Mouse (Mus musculus) urinary bladder, adult 18-20 months (tissue): Measurements from ENCODE around the gene Yars.
A peak's percentile ranks its signal among the peaks of the same experiment; 100 is the strongest.

Experiments
- DNase-seq, 2 experiments: peaks; one replicate each; pipeline ENCODE4 v3.0.0; 2022; ENCODE audit warnings: low spot score in 2 of 2, mixed read lengths in 2 of 2

Yars gene

DNA sequence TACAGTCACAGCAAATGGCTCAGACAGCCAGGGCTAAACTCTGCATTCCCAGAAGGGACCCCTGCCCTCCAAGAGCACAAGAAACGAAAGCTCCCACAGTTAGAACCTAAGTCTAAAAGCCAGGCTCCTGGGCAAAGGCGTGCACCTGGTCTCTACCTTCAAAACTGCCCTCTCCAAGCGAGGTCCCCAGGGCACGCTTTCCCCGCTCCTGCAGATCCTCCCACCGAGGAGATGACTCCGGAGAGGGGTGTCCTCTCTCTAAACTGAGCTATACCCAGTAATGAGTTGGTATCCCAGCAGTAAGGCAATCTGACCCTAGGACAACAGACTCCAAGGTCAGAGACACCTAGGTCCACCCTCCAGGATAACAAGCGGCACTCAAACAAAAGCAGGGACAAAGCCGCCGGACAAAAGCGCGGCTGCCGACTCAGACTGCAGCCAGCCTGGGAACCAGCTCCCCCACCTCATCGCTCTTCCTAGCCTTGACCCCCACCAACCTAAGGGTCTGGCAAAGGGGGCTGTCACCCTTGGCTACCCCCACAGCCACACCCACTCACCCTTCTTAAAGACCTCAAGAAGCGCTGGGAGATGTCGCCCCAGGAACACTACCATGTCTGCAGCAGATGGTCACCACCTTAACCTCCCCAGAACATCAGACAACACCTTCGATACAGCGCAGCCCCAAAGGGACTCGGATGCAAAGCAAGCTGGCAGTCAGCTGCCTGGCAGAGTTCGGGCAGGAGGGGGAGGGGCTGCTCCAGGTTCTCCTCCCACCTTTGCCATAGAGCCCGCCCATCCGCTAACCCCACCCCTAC is 37.8 kb downstream of the Yars start:
- no peak for DNase-seq

DNA sequence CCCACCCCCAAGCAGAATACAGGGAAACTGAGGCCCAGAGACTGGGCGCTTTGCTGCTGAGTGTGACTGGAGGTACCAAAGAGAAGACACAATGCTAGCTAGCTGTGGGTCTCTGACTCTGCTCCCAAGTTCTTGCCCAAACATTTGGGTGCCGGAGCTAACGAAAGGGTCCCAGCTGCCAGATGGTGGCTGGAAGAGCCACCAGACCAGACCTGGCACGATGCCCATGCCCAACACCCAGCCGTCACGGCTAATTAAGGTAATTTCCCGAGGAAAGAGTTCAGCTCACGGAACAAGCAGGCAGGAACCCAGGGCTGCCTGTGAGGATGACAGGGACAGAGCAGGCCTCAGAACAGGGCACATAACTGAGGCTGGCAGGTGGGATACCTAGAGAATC is 38.4 kb downstream of the Yars start:
- no peak for DNase-seq

DNA sequence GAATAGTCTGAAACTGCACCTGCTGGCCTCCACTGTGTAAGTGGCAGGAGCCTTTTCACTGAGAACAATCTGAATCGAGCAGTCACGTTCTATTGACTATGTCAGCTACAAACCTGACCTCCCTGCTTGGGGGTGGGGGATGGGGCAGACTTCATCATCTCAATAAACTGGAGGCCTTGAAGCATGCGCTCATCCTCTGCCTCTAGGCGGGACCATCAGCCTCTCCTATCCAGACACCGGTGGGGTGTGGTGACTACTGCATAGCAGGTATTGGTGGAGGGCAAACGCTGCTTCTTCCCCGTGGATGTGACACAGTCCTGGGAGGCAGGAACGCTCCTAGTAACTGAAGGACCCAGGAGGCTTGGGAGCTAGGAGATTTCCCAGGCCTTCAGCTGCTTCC is 41.4 kb downstream of the Yars start:
- no peak for DNase-seq

DNA sequence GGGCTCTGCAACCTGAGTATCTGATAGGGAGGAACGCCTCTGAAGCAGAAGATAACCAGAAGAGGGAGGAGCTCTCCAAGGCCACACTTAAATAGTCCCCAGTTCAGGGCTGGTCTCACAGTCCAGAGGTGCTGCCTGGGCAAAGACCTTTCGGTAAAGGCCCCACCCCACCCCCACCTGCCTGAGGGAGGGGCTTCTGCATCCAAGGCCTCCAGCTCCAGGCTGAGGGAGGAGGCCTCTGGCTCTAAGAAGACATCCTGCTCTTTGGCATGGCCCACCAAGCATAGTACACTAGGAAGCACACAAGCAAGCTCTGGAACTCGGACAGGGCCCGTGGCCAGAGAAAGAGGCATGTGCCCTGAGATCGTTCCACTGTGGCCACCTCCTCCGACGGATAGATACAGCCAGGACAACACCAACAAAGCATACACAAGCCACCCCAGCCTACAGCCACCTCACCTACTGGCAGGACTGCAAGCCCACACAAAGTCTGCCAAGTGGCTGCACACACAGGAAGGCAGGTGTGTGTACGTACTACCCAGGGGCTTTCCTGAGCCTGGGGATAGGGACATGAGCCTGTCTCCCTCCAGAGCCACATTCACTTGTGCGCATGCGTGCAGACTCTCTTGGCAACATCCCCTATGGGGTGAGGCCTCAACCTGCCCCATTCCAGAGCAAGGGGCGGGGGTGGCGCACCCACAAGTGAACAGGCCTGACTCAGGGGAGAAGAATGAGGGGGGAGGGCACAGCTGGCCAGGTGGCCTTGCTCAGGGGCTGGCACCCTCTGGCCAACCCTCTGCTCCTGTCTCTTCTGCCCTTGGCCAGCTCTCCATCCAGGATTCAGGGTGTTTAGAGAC is 42.3 kb downstream of the Yars start:
- peak; percentile 83 to 89 for DNase-seq

DNA sequence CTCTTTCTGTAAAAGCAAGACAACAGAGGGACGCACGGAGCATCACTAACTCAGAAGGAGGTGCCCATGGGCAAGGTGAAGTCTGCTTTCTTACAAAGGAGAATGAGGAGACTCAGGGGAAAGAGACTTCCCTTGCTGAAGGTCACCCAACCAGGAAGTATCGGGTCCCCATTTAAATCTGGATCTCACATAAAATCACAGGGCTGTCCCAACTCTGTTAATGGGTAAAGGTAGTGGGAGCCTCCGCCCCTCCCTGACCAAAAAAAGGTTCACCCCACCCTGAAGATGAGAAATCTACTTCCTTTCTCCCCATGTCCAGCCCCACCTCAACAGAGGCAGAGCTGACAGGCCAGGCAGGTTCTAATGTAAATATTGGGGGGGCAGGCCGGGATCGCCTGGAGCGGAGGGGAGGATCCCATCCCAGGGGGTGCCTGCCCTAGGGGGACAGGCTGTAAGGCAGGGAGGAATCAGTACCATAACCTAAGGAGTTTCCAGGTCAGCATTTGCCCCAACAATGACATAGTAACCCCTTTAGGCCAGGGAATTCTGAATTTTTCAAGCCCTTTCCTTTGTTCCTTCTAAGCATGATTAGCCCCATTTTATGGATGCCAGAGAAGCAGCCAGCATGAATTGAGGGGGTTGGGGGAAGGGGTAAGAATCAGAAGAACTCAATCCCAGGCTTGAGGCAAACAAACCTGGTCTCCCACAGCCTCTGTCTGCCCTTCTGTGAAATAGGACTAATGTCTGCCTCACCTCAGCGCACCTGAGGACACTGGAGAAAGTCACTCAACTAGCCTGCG is 43.2 kb downstream of the Yars start:
- peak in 1 of 2 experiments; percentile 62 for DNase-seq

DNA sequence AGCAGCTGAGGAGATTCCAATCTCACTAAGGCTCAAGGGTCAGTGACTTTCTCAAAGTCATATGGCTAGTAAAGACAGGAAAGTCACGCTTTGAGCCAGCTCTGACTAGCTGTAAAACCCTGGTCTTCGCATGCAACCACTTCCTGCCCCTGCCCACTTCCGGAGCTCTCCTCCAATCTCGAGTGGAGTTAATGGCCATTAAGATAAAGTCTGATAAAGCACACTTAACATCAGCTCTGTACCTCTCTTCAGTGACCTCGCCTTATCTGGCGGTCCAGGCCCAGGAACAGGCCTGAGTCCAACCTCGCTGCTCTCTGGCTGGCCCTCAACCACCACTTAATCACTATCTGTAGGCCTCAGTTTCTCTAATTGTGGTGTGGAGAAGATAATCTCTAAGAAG is 44.9 kb downstream of the Yars start:
- no peak for DNase-seq

DNA sequence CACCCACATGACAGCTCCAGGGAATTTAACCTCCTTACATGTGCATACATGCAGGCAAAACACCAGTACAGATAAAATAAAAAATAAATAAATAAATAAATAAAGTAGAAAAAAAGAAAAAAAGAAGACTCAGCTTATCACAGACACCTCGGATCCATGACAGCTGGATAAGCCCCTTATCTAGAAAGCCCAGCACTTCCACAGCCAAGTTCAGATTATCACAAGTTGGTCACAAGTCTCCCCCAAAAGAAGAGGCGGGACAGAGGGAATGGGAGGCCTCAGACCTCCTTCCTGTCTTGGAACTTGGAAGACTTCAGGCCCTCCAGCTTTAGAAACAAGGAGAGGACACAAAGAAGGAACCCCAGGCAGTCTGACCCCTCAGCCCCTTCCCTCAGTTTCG is 45.6 kb downstream of the Yars start:
- DNase-seq = no peak

DNA sequence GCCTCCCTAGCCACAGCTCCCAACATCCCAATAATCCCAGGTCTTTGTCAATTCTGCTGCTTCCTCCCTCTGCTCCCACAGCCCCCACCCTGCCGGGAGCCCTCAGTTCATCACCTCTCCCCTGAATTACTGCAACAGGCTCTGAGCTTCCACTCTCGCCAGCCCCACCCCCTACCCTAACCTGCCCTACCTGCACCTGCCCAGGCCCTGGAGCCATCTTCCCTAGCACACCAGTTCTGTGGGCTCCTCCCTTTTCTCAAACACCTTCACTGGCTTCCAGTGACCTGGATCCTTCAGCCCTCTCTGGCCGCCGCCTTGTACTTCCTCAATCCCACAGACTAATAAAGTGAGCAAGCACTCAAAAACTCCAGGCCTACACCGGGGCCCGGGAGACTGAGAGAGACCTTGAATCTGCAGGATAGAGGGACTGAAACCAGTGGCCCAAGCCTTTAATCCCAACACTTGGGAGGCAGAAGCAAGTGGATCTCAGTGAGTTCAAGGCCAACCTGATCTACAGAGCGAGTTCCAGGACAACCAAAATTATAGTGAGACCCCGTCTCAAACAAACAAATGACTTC is 46.8 kb downstream of the Yars start:
- DNase-seq = peak in 1 of 2 experiments; percentile 57

DNA sequence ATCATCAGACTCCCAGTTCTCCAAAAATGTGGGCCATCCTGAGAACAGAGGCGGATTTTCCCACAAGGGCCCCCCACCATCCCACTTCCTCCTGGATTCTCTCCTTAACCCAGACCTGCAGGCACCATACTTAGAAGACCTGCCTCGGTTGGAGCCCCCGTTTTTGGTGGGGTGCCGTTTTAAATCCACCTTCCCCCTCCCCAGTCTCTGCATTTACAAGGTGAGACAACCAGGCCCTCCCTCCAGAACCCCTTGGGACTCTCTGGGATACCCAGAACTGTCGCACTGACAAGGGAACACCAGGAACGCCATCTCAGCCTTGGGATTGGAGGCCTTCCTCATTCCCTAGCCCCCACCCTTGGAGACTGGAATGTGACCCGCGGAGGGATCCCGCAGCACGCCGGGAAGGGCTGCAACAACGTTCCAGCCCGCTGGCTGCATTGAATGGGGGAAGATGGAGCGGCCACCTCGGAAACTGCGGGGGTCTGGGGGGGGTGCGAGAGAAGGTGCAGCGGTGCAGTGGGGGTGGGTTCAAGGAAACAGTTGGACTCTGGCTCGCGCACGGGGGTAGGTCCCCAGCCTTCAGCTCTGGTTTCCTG is 48.4 kb downstream of the Yars start:
- no peak for DNase-seq

DNA sequence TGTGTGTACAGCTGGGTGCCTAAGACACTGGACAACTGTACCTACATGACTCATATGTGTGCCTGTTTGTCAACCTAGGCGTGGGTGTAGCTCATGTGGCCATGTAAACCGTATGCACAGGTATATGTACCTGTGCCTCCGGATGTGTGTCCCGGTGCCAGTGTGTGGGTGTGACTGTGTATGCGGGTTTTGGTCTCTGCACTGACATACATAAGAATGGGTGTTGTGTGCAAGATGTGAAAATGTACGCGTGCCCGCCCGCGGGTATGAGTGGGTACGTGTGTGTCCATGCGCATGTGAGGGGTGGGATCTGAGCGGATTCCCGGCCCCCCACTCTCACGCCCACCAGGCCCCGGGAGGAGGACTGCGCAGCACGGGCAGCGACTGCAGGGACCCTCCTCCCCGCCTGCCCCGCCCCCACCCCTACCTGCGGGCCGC is 49.0 kb downstream of the Yars start:
- DNase-seq = no peak

DNA sequence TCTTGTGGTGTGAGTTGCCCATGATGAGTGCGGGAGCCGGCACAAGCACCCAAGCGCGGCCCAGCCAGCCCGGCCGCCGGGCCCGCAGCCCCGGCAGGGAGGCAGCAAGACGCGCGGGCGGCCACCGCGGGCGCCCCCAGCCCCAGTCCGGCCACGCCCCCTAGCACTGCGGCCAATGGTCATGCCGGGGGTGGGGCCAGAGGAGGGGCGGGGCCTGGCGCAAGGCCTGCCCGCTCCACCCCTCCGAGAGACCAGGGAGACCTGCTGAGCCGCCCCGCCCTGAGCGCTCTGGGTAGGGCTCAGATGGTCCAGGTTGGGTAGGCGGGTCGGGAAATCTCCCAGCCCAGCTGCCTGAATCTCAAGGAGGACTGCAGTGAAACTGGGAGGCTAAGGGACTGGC is 49.5 kb downstream of the Yars start:
- DNase-seq = peak; percentile 74 to 78

DNA sequence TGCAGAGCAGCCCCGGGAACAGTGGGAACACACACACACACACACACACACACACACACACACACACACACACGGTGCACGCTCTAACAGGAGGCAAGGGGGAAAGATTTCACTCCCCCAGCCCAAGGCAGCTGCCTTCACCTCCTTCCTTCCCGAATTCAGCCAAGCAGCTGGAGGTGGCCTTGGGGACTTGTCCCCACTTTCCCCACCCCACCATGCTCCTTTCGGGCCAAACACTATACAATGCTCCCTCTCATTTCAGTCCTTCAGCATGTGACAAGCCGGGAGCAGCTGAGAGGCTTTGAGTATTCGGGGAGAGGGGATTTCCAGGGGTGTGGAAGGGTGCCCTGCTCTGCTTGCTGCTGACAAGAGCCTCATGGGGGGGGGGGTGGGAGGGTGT is 52.3 kb downstream of the Yars start:
- DNase-seq = no peak

DNA sequence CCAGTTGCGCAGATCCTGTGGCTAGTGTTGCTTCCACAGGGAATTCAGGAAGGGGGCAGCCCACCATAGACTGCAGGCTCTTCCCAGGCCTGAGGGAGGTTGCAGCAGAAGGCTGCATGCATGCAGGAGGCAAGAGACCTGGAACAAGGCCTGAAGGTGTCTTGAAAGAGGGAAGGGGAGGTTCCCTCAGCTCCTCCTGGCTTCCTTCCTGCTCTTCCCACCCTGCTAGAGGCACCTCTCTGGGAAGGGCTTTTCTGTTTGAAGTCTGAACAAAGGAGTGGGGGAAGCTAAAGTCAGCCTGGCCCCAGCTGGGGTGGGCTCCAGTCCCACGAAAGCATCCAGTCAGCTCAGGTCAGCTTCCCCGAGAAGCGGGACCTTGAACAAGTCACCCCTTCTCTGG is 52.8 kb downstream of the Yars start:
- DNase-seq = no peak

DNA sequence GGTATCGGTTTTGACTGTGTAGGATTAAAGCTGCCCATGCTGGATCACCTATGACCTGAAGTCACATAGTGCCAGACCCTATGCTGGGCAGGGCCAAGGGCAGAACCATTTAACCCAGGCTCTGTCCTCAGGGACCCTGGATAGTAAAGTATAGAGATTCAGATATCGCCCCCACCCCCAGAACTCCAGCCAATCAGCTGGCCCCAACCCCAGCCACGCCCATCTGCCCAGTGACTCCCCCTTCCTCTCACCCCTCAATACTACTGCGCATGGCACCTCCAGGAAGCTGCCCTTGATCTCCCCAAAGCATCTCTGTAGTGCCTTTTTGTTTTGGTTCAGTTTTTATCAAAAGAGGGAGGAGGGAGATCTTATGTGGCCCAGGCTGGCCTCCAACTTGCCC is 53.2 kb downstream of the Yars start:
- no peak for DNase-seq

DNA sequence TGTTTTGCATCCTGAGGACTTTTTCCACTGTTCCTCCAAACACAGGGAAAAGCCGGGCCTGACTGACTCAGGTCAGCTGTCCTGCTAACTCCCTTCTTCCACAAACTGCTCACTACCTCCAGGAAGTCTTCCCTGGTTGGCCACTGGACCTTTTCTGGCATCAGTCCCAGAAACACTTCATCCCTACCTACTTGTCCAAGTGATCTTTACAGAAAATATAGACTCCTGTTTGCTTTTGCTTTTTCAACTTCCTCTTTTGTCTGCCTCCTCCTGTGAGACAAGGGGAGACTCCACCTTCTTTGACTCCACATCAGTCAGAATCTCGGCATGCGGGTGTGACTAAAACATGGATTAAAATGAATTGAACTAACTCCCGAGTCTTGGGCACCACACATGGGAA is 55.2 kb downstream of the Yars start:
- DNase-seq = no peak

DNA sequence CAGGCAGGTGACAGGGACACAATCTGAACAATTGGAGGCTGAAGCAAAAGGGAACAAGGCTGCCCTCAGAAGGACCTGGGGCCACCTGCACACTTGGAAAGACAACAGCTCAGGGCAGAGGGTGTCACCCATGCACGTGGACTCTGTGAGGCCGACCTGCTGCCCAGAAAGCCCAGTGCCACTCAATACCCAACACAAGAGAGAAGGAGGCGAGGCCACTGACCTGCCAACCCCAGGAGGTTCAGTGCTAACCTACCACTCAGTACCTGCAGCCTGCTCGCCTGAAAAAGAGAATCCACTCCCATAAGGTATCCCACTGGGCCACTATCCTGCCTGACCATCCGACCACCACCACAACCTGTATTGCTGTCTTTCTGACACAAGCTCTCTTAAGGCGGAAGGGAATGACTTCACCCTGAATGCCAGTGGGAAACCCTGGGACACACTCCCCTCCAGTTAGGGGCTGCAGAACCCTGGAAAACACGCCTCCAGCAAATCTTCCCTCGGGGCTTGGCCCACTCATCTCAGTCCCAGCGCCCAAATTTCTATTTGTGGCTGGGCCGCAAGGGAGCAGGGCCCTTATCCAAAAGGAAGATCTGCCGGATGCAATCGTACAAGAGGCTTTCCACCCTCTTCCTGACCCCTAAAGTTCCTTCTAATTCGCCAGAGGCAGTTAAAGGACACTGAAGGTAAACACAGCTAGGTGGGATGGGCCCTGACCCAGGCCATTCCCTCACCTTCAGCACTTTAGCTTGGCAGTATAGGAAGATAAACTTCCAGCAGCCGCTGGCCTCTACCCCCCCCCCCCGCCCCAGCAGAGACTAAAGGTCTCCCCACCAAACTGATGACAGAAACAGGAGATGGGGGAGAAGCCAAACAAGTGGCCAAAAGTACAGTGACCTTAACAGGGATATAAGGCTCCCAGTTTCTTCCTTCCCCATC is 57.1 kb downstream of the Yars start:
- DNase-seq = no peak

DNA sequence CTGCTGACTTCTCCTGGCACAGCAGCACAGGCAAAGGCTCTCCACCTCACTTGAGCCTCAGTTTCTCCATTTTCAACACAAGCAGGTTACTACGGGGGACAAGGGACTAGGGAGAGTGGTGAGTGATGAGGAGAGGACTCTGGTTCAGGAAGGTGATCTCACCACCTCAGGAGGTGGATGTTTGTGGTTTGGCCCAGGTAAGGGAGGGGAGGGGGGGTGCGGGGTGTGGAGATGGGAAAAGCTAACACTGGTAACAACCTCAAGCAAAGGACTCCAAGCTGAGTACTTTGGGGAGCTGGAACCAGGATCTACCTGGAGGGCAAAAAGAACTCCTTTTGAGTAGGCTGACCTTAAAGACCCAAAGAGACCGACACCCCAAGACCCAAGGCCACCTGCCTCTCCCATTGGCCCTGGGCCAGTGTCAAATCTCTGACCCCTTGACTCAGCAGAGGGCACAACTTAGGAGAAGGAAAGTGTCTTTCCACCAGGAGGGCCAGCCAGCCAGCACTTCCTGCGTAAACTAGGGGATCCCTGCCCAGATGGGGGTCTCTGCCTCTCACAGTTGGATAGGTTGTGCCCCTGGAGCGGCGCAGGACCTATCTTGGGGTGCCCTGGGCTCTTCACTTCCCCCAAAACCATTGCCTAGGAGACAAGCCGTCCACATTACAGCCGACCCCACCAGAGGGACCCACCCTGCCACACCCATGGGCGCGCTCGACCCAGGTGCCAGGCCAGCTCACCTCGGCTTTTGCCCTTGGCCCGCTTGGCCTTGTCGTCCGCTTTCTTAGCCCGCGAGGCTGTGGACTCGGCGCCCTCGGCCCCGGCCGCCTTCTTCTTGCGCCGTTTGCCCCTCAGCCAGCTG is 58.1 kb downstream of the Yars start:
- DNase-seq = no peak

DNA sequence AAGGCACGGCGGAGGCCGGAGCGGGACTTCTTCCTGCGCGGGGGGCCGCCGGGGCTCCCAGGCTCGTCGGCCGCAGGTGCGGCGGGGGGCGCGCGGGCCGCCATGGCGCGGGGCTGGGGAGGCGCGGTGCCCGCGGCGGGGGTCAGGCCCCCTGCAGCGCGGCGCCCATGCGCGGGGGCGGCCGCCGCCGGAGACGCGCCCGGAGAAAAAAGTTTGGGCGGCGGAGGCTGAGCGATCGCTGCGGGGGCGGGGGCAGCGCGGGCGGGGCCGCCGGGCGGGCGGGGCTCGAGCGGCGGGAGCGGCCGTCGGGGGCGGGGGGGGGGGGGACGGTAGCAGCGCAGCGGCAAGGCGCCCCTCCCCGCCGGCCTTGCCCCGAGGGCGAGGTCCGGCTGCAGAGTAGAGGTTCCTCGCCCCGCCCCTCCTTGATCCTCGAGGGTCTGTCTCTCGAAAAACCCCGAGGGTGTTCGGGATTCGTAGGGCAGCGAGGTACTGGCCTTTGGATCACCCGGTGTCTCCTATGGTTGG is 58.7 kb downstream of the Yars start:
- no peak for DNase-seq

DNA sequence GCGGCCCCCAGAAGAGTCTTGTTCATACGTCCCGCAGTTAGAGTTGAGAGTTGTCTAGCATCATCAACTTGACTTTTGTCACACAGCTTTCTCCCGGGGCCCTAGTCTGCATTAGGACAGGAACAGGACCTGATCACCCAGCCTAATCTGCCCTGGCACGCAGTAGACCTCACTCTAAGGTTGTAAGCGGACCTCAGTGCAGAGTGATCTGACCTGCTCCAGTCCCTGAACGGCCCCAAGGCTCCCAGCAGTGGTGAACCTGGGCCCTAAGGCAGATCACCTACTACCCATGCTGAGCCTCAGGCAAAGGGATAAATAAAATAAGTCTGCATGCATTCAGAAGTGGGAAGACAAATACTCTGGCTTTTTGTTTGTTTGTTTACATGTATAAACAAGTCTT is 59.7 kb downstream of the Yars start:
- DNase-seq = no peak
